Mouse (Mus musculus) ovary, postnatal 10 days (tissue): Measurements from ENCODE around the gene Pik3r1.

ENCODE experiments used
- DNase-seq: peaks from one replicate; pipeline ENCODE4 v3.0.0; 2022; ENCODE audit warnings: low spot score

Pik3r1 gene

DNA sequence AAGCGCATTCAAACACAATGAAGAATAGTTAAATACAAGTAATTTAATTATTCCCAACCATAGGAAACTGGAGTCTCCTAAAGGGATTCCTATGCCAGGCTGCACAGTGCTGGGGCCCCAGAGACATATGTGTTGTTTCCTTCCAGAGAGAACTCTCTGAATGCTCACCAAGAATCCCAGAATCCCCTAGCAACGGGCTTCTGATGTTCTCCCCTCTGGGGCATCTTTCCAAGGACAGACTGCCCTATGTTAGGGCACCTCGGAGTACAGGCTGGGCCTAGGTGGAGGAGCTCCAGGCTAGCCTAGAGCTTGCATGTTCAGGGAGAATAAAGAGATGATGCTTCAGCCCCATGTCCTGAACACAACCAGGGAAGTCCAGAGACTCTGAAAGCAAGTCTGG lies 58.2 kb downstream of the Pik3r1 start:
- DNase-seq = no peak

GRCm38 (mm10) chr13:101707226-101707625 lies 60.8 kb downstream of the Pik3r1 start:
- no peak for DNase-seq

GRCm38 (mm10) chr13:101706426-101706825 lies 61.6 kb downstream of the Pik3r1 start:
- DNase-seq = no peak

GRCm38 (mm10) chr13:101702096-101702775 lies 65.8 kb downstream of the Pik3r1 start:
- no peak for DNase-seq

GRCm38 (mm10) chr13:101701632-101702031 lies 66.4 kb downstream of the Pik3r1 start:
- no peak for DNase-seq

DNA sequence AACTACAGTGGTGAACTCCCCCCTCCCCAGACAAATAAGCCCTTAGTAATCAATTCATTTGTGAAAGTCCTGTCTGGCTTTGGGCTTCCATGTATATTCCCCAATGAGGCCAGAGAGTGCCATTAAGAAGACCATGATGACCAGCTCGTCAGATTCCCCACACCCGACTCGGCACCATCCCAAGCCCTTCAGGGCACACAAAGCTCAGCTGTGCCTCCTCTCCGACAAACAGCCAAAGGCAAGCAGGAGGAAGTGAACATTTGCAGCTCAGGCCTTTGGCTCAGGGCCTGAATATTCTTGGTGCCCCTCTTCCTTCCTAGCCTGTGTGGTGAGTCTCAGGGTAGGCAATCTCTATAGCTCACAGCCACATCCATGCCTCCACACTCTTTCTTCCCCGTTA lies 68.3 kb downstream of the Pik3r1 start:
- DNase-seq = no peak

GRCm38 (mm10) chr13:101697966-101698365 lies 70.1 kb downstream of the Pik3r1 start:
- DNase-seq = no peak

- no peak for DNase-seq
Observed at GRCm38 (mm10) chr13:101697461-101697860, 70.6 kb downstream of the Pik3r1 start.

DNA sequence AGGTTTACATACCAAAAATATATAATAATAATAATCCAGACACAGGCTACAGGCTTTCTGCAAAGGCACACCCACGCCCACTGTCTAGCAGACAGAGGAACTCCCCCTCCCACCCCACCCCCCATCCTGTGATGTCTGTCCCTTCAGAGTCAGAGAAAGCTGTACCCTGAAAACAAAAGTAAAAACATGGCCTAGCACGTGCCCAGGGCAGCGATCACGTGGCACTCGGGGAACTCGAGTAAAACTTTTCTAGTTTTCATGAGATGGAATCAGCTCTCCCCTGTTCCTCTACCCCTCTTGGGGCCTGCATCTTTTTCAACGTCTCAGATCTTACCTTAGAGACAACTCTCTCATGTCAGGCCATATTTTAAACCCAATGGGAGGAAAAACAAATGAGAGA lies 71.2 kb downstream of the Pik3r1 start:
- DNase-seq = no peak

DNA sequence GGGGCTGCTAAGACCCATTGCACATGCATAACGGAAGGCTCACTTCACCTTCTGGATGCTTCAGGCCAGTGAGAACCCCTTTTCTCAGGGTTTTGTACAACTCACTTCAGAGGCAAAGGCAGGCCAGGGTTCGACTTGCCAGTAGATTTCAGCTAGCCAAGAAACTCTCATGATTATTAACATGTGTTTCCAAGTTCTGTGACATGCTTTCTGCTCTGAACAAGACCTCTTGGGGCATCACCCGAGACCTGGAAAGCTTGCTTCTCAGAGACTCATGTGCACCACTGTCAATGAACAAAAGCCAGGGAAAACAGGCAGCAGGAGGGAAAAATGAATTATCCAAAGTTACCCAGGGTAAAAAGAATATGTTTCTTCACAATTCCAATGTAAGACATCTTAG lies 71.7 kb downstream of the Pik3r1 start:
- no peak for DNase-seq

GRCm38 (mm10) chr13:101695876-101696275 lies 72.1 kb downstream of the Pik3r1 start:
- DNase-seq = peak; percentile 77

DNA sequence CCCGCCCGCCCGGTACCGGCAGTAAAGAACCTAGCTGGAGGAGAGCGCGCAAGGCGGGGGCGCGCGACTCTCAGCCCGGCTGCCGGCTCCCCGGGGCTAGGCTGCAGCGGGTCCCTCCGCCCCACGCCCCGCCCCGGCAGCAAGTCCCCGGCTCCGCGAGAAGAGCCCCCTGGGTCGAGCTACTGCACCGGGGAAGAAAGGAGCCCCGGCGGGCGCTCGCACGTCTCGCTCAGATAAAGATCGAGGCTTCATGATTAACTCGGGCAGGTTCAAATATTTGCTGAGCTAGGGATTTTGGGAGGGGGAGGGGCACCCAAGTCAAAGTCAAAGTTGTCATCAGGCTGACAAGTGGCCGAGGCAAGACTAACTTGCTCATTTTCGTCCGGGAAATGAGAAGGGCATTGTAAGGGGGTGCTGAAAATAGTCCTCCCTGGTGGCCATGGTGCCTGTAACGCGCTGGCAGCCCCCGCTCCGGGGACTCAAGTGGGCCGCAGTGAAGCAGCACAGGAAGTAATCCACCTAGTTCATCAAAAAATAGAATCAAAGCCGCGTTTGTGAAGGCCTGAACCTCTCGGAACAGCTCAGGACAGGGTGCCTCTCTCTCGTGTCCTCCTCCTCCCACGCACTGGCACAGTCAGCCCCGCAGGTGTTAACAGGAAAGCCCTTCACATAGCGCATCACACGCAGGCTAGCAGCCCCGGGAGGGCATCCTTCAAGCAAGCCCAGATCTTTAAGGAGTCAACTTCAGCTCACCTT lies 73.3 kb downstream of the Pik3r1 start:
- peak; percentile 49 for DNase-seq

DNA sequence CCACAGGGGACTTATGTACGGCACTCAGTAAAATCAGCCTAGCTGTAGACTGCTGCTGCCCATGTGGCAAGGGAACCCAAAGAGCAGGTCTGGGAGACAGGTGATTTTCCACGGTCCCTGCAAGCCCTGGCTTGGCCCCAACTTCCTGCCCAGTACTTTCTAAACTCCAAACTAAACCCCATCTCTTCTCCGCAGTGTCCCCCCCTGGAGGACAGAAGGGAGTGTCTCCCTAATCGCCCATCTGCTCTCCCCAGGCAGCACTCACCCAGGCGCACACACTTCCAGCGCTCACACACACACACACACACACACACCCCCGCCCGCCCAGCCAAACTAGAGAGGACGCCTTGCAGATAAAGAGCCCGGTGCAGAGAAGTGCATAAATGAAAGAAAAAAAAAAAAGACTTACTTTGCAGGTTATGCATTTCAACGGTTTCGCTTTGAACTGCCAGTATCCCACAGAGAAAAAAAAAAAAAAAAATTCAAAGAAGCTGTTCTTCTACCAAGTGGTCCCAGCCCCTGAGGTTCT lies 74.0 kb downstream of the Pik3r1 start:
- DNase-seq = peak; percentile 56

GRCm38 (mm10) chr13:101692866-101693691 lies 74.9 kb downstream of the Pik3r1 start:
- DNase-seq = no peak

GRCm38 (mm10) chr13:101692239-101692784 lies 75.7 kb downstream of the Pik3r1 start:
- DNase-seq = no peak

DNA sequence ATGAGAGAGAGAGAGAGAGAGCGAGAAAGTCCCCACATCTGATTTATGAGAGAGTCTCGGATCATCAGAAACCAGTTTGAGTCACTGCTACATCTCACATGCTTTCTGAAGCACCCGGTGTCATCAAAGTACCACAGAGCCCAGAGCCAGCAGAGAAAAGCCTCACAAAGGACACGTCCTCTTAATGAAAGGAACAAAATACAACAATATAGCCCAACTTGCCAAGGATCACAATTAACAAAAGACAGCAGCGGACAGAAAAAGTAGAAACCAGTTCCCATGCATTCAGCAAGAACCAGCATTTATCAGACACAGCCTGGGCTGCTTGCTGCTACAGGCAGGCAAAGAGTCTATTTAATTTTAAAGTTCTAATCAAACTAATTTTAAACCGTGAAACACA lies 76.3 kb downstream of the Pik3r1 start:
- no peak for DNase-seq

GRCm38 (mm10) chr13:101690911-101691655 lies 76.9 kb downstream of the Pik3r1 start:
- DNase-seq = no peak

DNA sequence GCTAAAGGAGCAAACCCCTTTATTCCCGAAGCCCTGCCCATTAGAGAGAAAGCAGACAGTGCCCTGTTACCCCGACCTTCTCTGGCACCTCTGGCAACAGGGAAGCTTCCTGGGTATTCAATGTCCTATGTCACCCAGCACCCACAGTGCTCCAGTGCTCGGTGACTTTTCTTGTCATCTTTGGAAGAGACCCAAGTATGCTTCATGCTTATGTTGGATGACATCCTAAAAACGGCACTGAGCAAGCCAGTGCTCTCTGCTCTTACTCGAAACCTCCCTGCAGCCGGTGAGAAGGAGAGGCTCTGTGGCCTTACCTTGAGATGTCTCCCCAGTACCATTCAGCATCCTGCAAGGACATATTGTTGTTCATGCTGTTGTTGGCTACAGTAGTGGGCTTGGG lies 77.8 kb downstream of the Pik3r1 start:
- DNase-seq = no peak

DNA sequence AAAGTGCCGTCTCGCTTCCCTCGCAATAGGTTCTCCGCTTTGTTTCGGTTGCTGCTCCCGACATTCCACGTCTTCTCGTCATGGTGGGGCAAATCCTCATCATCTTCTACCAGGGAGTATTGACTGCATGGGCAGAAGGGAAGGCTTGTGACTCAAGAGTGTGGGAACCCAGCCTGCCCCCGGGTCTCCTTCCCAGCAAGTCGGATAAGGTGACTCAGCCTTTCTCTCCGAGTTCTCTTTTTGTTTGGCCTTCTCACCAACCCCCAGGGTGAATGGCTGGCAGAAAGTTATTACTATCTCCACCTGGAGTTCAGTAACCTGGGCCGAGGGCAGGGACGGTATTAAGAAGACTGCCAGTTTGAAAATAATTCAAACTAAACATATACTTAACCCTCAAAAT lies 81.8 kb downstream of the Pik3r1 start:
- no peak for DNase-seq

GRCm38 (mm10) chr13:101684706-101685105 lies 83.3 kb downstream of the Pik3r1 start:
- no peak for DNase-seq

GRCm38 (mm10) chr13:101682378-101682777 lies 85.6 kb downstream of the Pik3r1 start:
- no peak for DNase-seq

DNA sequence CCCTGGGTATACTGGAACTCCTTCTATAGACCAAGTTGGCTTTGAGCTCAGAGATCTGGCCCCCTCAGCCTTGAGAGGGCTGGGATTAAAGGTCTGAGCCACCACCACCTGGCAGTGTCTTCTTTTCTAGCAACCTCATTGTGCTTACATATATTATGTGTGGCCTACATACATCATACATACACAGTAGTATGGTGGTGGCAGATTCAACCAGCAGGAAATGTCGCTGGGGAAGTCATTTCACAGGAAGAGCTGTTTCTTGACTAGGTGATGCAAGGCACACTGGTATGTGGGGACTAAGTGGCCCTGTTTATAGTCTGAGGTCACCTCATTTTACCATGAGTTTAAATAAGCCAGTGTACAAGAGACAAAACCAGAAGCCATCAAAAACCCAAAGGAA lies 87.9 kb downstream of the Pik3r1 start:
- no peak for DNase-seq
